Mouse (Mus musculus) layer of hippocampus, postnatal 36 days (tissue): ENCODE data around the gene Csf1. TPM values are rescaled to one million over a fixed set of nuclear protein-coding genes. Genes with fewer than 3 reads are reported as not detected.
A peak's percentile ranks its signal among the peaks of the same experiment; 100 is the strongest.

ENCODE experiments used
- DNase-seq, 2 experiments: peaks; one replicate each; pipeline ENCODE4 v3.0.0; 2022
- total RNA-seq, 2 experiments: library from RNA; stranded (reverse); gene quantifications; 2 replicates each; pipeline ENCODE4 v1.2.3; 2021

The Csf1 gene
- 10 to 100 TPM; 19.0 to 20.1 TPM for total RNA-seq

DNA sequence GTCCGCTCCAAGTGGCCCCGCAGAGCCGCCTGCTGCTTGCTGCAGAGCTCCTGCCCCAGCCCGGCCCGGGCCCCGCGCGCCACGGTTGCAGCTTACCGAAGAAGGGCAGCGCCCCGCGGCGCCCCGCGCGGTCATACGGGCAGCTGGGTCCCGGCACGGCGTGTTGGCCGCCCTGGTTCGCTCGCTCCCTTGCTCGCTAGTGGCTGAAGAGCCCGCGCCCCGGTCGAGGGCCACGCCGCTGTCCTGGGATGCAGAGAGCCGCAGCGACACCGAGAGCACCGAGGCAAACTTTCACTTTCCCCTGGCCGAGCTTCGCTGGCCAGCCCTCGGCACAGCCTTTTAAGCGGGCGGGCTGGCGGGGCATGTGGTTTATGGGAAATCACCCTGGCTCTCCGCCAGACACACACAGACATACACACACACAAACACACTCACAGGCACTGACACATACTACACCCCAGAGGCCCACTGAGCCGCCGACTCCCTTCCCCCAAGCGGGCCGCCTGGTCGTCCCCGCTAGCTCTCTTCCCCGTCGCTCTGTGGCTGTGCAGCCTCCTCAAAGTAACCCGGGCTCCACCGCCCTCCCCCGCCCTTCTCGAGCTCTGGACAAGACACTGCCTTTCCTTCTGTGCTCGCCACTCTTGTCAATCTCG lies at the start of gene Csf1:
TSS of gene Csf1 (minus strand) at position 541 of the 653 bp plus-strand sequence.
- DNase-seq, result peak; percentile 70 to 71

DNA sequence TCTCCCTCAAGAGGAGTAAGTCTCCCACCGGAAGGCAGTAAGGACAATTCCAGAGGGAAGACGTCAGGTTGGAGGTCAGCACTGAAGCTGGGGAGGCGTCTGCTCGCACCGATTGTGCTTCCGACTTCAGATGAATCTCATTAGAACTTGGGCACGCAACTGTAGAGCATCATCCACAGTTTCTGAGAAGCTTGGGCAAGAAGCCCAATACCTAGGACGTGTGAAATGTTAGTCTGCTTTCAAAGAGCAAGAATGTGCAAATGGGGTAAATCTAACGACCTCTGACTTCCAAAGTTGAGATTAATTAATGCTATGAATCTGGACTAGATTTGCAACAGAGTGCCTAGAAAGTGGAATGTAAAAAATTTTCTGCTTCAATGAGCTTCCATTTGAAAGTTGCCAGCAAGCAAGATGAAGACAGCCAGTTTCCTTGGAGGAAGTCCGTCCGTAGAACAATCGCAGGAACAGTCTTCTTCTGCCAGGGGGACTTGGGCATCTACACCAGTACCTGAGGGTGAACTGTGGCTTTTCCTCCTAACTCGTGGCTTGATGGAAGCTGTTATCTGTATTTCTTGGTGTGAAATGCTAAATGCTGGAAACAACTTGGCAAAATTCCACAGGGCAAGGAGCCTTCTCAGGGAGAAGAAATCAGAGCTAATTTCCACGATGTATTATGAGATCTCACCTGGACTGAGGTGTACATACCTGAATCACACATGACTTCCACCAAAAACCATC lies 47.9 kb upstream of the Csf1 start:
- no peak for DNase-seq

DNA sequence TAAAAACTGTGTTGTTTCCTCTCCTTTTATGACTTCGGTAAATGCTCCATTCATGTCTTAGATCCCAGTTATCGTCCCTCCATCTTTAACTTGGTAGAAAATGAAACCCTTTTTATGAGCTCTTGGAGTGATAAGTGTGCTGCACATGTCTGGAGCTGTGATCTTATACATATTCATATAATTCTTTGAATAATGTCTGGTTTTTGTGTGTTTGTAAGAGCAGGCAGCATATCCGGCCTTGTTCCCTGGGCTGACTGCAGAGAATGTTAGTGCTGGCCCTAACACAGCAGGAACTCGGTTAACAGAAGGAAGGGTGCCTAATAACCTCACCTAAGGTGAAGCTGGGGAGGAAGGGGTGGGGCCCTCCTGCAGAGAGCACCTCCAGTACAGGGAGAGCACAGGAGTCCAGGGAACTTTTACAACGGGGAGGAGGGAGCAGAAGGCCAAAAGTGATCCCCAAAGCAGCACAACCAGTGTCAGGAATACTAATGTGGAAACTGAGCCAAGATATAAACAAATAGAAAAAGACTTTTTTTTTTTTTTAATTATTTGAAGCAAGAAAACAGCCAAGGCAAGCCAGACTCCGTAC lies 47.2 kb upstream of the Csf1 start:
- peak in 1 of 2 experiments; percentile 14 for DNase-seq

DNA sequence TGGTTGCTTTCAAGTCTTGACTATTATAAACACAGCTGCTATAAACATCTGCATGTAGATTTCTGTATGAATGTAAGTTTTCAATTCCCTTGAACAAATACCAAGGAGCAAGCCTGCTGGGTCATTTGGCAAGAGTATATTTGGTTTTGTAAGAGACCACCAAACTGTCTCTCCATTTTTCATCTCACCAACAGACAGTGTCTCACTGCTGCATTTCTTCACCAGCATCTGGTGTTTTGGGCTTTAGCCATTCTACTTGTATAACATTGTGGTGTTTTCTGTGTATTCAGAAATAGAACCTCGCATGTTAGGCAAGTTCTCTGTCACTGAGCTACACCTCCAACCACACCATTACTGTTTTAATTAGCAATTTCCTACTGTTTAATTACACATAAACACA lies 46.6 kb upstream of the Csf1 start:
- DNase-seq, result no peak

DNA sequence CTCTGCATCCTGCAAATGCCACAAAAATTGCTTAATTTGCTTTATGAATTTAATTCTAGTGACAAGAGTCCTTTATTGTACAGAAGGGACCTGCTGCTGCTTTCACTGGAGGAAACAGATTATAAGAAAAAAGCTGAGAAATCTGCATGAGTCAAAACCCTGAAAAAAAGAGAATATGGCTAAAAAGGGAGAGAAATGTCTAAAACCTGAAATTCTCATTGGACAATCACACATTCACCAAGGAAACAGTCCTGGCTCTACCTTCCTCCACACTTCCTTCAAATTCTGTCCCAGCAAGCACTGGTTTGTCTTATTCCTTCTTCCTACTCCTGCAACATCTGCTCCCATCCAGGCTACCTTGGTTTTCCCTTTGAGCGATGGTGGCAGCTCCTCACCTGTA lies 44.5 kb upstream of the Csf1 start:
- DNase-seq, result no peak

DNA sequence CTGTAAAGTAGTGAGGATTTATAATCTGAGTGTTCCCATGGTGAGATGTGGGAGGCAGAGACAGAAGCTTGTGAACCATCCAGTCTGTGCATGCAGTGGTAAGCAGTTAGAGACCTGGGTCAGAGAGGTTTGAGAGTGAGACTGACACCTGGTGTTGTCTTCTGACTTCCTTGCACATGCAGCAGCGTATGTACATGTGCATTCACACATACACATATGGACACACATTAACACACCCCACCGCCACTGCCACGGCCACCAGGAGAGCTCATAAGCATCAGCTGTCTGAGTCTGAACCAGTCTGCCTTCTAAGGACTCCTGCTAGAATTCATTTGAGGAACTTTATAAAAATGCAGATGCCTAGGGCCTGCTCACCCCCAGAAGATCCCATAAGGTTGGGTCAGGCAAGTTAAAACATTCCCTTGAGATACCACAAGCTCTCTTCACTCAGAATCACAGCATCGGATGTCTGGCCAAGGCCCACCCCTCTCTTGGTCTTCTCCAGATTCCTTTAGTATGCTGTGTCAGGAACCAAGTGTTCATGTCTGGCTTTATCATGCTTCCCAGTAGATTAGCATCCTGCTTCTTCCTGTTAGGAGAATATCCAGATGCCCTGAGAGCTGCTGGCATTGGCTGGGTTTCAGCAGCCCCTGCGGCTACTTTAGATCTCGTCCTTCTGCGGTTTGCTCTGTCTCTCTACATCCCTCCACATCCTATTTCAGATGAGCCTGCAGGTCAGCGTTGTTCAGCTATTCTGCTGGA lies 42.1 kb upstream of the Csf1 start:
- DNase-seq, result no peak

DNA sequence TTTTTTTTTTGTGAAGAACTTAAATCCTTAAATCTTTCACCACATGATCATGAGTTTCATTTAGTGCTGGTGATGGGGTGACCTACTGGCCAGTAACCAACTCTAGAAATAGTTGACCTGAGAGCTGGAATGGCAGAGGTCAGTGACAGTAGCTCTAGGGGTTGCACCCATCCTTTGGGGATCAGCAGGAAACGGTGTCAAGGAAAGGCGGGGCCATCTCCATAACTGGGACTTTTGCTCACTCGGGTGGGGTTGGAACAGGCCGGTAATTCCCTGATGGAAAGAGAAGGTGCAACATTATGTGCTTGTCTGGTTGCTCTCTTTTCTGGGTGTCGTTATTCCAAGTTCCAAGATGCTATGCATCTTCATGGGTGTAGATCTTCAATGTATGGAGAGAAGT lies 38.7 kb upstream of the Csf1 start:
- no peak for DNase-seq

DNA sequence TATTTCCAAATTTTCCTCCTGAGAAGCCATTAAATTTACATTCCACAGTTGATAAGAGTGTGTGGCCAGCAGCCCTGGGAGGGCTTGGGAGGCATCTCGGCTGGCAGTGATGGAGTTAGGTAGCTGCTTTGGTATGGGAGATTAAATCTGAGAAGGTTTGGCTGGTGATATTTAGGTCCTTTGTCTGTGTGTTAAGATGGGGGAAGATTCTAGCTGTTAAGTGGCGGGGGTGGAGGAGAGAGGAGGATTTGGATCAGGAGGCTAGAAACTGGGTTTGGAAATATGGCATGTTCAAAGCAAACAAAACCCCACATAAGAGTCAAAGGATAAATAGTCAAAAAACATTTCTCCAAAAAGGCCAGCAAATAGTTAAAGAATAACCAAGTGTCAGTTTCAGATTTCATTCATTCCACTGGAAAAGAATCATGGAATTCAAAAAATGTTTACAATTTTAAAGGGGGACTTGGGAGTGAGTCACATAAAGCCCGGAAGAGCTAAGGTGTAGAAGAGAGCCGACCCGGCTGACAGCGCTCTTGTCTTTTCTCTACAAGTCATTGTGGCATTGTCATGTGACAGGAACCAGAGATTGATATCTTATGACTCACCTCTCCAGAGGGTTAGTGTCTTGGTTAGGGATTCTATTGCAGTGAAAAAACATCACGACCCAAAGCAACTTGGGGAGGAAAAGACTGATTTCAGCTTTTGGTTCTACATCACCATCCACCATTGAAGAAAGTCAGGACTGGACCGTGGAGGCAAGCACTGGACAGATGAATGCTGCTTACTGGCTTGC lies 36.1 kb upstream of the Csf1 start:
- DNase-seq, result no peak

DNA sequence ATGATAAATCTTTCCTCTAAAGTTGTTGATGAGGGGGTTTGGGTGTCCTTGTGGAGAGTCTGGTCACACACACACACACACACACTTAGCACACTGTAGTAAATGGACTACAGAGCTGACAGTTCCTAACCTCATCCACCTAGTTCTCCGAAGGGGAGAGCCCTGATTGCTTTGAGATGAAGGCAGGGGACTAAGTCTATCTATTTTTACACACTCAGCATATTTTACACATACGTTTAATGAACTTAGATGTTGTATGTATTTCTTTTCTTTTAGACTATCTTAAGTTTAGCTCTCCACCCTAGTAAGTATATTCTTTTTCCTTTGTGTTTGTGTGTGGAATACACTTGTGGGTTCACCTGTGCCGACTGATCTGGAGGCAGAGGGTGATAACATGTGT lies 34.6 kb upstream of the Csf1 start:
- DNase-seq, result no peak

DNA sequence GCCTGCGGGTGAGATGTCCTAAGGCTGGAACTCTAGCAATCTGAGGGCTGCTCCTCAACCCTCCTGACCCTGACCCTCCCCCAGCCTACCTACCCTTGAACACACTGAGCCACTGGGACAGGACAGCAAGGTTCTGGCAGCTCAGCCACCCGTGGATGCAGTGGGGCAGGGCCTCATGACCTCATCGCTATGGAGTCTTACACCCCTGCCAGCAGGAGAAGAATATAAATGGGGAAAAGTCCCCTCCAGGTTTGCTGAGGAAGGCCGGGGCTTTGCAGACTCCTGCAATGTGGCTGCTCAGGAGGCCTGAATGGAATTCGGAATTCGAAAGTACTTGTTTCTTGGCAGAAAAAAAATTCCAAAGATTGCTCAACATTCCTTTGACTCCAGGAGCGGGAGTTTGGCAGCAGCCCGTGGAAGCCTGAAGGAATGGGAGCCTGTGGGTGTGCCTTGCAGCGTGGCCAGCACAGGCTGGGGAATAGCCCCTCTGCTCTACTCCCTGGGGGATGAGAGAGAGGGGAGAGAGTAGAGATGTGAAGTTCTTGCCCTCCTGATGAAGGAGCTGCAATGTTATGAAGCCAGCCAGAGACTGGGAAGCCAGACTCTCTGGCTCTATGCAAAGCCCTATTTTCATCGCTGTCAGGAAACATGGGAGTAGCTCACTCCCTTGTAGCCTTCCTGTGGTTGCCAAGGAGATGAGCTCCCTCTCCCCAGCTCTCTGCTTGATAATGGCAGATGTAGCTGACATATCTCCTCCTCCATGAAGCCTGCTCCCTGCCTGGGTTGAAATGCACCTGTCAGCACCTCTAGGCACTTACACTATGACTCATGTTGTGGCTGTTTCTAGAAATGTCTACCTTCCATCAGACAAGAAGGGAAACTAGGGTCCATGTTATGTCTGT lies 33.3 kb upstream of the Csf1 start:
- DNase-seq, result peak; percentile 60 to 63

DNA sequence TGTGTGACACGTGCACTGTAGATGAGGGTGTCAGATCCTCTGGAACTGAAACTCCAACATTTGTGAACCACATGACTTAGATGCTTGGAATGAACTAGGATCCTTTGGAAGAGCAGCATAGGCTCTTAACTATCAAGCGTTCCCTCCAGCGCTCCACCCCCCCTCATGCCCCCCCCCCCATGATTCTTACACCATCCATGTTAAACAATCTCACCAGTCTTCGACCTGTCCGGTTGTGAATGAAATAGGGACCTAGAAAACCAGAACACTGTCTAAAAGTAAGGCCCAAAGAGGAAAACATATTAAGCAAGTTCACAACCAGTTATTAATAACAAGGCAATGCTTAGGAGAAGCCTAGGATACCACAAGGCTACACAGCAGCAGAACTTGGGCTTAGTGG lies 32.5 kb upstream of the Csf1 start:
- no peak for DNase-seq

DNA sequence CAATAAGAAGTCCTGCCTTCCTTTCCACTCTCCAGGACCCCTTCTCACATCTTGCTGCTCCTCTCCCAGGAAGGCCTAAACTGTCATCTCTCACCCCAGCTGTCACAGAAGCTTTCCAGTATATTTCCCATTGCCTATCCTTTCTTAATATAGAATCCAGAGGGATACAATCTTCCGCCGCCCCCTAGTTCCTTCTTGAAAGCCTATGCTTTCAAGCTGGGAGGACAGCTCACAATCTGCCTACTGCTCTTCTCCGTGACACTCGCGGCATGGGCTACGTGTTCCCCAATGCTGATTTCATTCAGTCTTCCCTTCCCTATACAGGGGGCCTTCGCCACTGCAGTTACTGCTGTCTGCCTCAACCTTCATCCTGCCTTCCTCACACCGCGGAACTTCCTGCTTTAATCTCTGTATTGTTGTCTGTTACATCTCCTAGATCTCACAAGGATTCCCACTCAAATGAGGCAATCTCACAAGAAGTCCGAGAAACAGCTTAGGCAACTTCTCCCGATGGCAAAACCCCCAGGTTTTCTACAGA lies 30.6 kb upstream of the Csf1 start:
- no peak for DNase-seq

DNA sequence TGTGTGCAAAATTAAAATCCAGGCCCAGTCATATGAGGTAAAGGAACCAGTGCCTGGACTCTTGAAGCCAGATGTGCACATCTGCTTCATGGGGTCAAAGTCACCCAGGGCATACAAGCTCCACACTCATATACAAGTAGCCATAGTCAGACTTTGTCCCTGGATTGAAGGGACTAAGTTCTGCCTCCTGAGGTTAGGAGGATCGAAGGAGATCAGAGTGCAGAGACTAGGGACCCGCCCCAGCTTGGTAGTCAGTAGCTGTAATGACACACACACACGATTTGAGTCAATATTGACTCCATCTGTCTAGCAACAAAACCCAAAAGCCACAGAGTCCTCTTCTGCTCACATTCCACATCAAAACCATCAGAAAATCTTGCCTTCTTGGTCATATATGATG lies 30.0 kb upstream of the Csf1 start:
- no peak for DNase-seq

DNA sequence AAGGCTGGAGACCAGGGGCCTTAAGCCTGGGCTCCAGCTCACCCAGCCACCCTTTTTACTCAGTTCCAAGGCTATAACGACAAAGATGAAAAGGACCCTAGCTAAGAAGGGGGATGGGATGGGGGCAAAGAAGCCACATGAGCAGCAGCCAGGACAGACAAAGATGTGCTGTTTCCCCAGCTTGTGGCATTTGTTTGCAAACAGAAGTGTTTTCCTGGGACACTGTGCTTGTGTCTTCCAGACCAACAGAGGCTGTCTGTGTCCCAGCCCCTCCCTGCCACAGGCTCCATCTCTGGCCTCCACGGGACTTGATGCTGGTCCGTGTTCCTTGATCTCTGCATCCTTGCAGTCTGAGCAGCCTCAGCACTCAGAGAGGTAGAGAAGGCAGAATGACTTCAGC lies 28.6 kb upstream of the Csf1 start:
- peak in 1 of 2 experiments; percentile 16 for DNase-seq

DNA sequence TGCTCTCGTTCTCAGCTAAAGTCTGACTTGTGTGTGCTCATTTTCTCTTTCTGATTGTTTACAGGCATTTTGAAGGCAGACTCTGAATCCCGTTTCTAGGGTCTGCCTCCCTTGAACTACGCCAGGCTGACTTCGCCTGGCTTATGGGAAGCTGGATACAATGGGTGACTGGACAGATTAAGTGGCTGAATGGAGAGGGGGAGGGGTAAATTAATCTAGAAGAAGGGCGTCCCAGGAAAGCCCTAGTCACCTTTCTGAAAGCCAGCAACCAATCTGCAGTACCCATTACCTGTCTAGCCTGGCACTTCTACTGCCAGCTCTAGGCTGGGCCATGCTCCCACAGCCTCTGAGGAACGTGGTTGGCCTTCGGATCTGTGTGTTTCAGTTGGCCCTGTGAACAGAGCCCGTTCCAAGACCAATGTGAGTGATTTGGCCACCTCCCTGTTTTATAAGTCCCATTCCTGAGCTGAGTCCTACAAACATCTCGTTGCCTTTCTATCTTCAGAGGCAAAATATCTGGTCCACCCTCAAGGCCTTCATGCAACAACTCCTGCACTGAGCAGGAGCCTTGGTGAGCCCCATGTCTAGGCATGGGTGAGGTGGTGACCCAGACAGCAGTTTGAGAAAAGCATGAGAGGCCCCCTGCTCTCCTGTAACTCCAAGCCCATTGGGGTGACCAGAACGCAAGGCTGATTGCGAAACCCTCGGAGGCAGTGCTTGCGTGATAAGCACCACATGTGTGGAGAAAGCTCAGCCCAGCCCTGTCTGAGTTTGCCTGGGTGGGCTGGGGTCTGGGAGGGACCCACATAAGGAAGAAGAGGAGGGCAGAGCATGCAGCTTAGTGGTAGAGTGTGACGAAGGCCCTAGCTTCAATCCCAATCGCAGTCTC lies 27.6 kb upstream of the Csf1 start:
- DNase-seq, result no peak

DNA sequence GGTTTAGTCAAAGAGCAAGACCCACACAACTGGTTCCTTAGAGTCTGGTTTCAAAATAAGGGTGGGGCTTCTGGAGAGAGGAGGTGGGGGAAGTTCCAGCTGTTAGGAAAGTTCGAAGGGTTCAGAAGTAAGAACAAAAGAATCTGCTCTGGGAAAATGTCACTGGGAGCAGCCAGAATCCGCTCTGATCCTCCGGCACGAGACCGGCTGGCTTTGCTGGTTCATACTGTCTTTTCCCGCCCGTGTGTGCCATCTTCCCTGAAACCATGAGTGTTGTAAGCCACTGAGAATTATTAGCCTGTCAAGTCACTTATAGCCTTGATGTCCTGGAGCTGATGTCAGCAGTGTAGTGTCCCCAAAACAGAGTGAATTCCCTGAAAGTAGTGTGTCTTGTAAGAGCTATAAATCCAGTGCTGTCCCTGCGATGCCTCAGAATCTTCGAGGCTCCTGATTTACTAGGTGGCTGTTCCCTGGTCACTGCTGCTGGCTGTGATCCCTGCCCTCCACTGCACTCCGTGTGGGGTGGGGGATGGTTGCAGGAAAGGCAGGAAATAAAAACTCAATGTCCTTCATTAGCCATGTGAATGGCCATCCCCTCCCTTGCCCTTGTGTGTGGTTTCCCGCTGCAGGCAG lies 26.8 kb upstream of the Csf1 start:
- no peak for DNase-seq

DNA sequence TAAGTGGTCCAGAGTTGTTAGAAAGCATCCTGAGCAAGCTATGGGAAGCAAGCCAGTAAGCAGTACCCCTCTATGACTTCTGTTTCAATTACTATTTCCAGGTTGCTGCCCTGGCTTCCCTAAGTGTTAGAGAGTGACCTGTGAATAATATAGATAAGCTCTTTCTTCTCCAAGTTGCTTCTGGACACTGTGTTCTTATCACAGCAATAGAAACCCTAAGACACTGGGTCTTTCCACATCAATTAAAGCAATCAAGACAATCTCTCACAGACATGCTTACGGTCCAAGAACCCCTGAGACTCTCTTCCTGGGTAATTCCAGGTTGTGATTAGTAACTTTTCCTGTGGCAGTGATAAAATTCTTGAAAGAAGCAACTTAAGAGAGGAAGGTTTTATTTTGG lies 26.1 kb upstream of the Csf1 start:
- DNase-seq, result no peak

DNA sequence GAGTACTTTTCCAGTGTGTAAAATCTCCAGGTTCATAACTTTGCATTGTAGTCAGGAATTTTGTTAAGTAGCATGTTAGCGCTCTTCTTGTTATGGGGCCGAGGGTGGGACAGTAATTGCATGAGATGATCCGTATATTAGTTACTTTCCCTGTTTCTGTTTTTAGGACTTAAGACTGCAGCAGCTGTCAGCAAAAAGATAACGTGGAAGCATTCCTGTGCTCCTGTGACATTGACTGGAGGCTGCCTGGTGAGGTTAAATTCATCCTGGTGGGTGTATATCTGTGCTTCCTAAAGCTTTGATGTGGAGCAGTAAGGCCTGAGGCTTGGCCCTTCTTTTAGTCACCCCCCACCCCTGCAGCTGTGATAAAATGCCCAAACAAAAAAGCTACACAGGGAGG lies 25.3 kb upstream of the Csf1 start:
- DNase-seq, result no peak

DNA sequence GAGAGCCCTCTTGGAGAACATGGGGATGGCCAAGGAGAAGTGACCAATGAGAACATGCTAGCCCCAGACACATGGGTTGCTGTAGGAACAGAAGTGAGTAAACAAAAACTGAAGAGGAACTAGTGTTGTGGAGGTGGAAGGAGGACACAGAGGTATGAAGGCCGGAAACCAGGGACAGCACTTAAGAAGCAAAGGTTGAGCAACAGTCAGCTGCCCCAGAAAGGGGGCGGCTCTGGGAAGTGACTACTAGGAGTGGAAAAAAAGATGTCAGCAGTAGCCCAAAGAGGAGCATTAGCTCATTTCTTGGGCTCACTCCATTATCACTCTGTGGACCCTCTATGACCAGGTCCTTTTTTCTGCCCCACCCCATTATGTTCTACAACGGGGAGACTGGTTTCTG lies 23.0 kb upstream of the Csf1 start:
- no peak for DNase-seq
